Mouse (Mus musculus) kidney, postnatal 0 days (tissue): Measurements from ENCODE around the gene Pla2g4a. TPM values are rescaled to one million over a fixed set of nuclear protein-coding genes. Genes with fewer than 3 reads are reported as not detected.

Experiments
- ATAC-seq: fragments of 200-750 bp; cut with Nextera tagmentation; replicated peaks from 2 replicates; pipeline ENCODE4 v1.8.0; 2017; ENCODE audit warnings: low read depth, moderate number of reproducible peaks, moderate TSS enrichment, moderate library complexity; ENCODE audit not compliant: low FRiP score
- DNase-seq: peaks from one replicate; pipeline ENCODE4 v3.0.0-alpha.2; 2016; ENCODE audit warnings: low spot score
- H3K27ac ChIP-seq: fragments of 300-500 bp; sonication (generic); 2 replicates; pipeline ENCODE4 v1.5.1; 2014; ENCODE audit warnings: mild to moderate bottlenecking
- H3K27me3 ChIP-seq: fragments of 300-500 bp; sonication (generic); 2 replicates; pipeline ENCODE4 v1.6.1; 2014; ENCODE audit warnings: low read length, mixed read lengths; ENCODE audit not compliant: insufficient read depth
- H3K36me3 ChIP-seq: fragments of 300-500 bp; sonication (generic); 2 replicates; pipeline ENCODE4 v1.6.1; 2014; ENCODE audit warnings: low read length, mixed read lengths; ENCODE audit not compliant: insufficient read depth
- H3K4me1 ChIP-seq: fragments of 300-500 bp; sonication (generic); replicated peaks from 2 replicates; pipeline ENCODE4 v1.6.1; 2014; ENCODE audit warnings: antibody characterized with exemption, low read length, mixed read lengths; ENCODE audit not compliant: insufficient read depth
- H3K4me2 ChIP-seq: fragments of 300-500 bp; sonication (generic); 2 replicates; pipeline ENCODE4 v1.6.1; 2014; ENCODE audit warnings: mild to moderate bottlenecking, low read length, moderate library complexity, mixed read lengths
- H3K4me3 ChIP-seq: fragments of 300-500 bp; sonication (generic); replicated peaks from 2 replicates; pipeline ENCODE4 v1.5.1; 2014; ENCODE audit warnings: low read depth, low read length
- H3K9ac ChIP-seq: fragments of 300-500 bp; sonication (generic); 2 replicates; pipeline ENCODE4 v1.6.1; 2014; ENCODE audit warnings: low read depth, low read length
- H3K9me3 ChIP-seq: fragments of 300-500 bp; sonication (generic); replicated peaks from 2 replicates; pipeline ENCODE4 v1.6.1; 2016; ENCODE audit warnings: low read length, inconsistent platforms, mixed read lengths
- CTCF ChIP-seq: IDR thresholded peaks from 2 replicates; pipeline ENCODE4 v1.5.1; 2016; ENCODE audit warnings: antibody characterized with exemption, low read depth, mild to moderate bottlenecking, moderate library complexity
- WGBS: fragments of 180-500 bp; shearing (Covaris S2); extraction: QIAGEN DNeasy Blood & Tissue Kit; methylation state at CpG from one replicate; pipeline ENCODE4 v1.1.7; 2014; 5-methylcytosine and 5-hydroxymethylcytosine counted together
- polyA plus RNA-seq: library from polyadenylated mRNA; unstranded; fragments of >200 nt; fragmentation: Nextera tagmentation; extraction: Ambion mirVana; gene quantifications from 2 replicates; pipeline ENCODE4 v1.2.1, GENCODE M21; 2015

The Pla2g4a gene
- polyA plus RNA-seq, 1 experiment from 2014 or later, result 58.0 TPM

- DNase-seq (no peak), ATAC-seq (no peak)
- Histone ChIP-seq H3K4me1 (no peaks in the 10 kb centered on the region), H3K4me2 (no peak overlapping the region), H3K9me3 (no peaks in the 10 kb centered on the region), H3K27ac (no peak overlapping the region), H3K36me3 (no peaks in the 10 kb centered on the region), H3K27me3 (no peaks in the 10 kb centered on the region), H3K4me3 (no peak overlapping the region), H3K9ac (no peak overlapping the region)
- TF ChIP-seq CTCF, result no peak
- WGBS, result 84% methylated on average over 5 of the region's 5 CpGs
Observed at GRCm38 (mm10) chr1:149921325-149921724, 39.8 kb downstream of the Pla2g4a start.

DNA sequence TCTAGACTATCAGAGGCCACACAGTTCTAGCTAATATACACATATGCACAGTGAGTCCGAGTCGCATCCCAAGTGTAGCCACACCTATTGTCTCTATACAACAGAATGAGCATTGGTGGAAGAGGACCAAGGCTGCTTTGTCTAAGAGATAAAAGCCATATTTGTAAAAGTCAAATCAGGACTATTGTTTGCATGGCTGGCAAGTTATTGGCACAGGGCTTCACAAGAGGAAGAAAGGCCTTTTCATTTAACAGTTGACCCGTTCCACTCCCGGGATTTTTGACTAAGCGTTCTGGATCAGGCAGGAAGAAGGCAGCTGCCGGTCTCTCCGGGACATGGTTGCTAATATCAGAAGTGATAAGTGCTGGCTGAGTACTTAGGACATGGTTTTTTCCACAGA lies 41.8 kb downstream of the Pla2g4a start:
- Histone ChIP-seq H3K27me3 (no peaks in the 10 kb centered on the region), H3K36me3 (no peaks in the 10 kb centered on the region), H3K4me1 (no peaks in the 10 kb centered on the region), H3K27ac (no peak overlapping the region), H3K4me3 (no peak overlapping the region), H3K4me2 (no peak overlapping the region), H3K9me3 (no peaks in the 10 kb centered on the region), H3K9ac (no peak overlapping the region)
- TF ChIP-seq CTCF, result no peak
- 96% methylated on average over 7 of the region's 7 CpGs for WGBS
- ATAC-seq (no peak), DNase-seq (no peak)

DNA sequence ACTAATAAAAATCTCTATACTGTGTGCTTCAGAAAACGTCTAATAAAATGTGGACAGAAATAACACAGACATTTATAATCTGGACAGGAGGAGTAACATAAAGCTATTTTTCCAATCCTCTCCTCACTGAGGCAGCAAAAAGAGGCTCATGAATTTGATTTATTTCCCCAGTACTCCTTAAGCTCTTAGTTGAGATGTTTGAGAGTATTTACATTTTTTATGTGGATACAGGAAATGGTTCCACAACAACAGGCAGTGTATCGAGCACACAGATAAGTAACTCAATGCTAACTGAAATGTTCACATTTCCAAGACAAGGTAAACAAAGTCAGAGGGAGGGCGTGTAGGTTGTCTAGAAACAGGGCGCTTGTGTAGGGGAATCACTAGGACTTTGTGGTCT lies 48.1 kb downstream of the Pla2g4a start:
- ATAC-seq (no peak), DNase-seq (peak; percentile 86)
- H3K36me3 ChIP-seq, result no peaks in the 10 kb centered on the region
- no peak overlapping the region for H3K4me2 ChIP-seq
- no peak overlapping the region for H3K4me3 ChIP-seq
- no peaks in the 10 kb centered on the region for H3K27me3 ChIP-seq
- peak overlapping the region; percentile 36; the same call in 1 of the 2 replicates for H3K27ac ChIP-seq
- no peaks in the 10 kb centered on the region for H3K9me3 ChIP-seq
- 26% methylated on average over 4 of the region's 4 CpGs for WGBS
- H3K4me1 ChIP-seq, result 0 out of 2 replicates have a peak, but pooled peaks cover 3% of the 10 kb centered on the region
- H3K9ac ChIP-seq, result no peak overlapping the region
- TF ChIP-seq CTCF, result no peak

- TF ChIP-seq CTCF, result no peak
- no peaks in the 10 kb centered on the region for H3K36me3 ChIP-seq
- no peaks in the 10 kb centered on the region for H3K27me3 ChIP-seq
- DNase-seq, result no peak
- H3K4me1 ChIP-seq, result 0 out of 2 replicates have a peak, but pooled peaks cover 3% of the 10 kb centered on the region
- ATAC-seq, result no peak
- no peak overlapping the region for H3K4me3 ChIP-seq
- no peak overlapping the region for H3K4me2 ChIP-seq
- 68% methylated on average over 4 of the region's 4 CpGs for WGBS
- H3K27ac ChIP-seq, result no peak overlapping the region
- no peak overlapping the region for H3K9ac ChIP-seq
- H3K9me3 ChIP-seq, result no peaks in the 10 kb centered on the region
Observed at GRCm38 (mm10) chr1:149911050-149911449, 50.0 kb downstream of the Pla2g4a start.

DNA sequence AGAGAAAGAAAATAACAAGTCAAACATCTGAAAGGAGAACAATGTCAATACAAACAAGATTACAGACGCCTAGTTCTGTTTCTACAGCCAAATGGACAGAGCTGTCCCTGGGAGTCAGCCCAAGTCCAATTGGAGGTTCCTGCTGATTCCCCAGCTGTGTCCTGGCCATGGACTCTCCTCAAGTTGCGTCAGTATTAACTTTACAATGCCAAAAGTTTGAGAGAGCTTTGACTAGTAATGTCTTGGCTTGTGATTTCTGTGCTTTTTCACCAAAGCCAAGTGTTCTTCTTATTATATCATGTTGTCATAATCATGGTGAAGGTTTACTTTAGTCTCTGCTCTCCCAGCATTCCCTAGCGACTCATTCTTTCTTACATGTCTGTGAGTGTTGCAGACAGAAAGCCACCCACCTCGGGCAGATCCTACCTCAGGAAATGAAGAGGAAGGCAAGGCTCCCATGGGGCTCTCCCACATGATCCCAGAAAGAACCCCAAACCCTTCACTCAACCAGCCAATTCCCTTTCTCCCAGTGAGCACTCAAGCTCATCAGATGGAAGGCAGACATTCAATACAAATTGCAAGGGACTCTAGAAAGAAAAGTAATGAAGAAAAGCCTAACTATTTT lies 63.0 kb downstream of the Pla2g4a start:
- no peak for TF ChIP-seq CTCF
- WGBS, result 78% methylated on average over 4 of the region's 4 CpGs
- ATAC-seq (no peak), DNase-seq (no peak)
- H3K4me1 ChIP-seq, result no peaks in the 10 kb centered on the region
- H3K9me3 ChIP-seq, result no peaks in the 10 kb centered on the region
- H3K4me3 ChIP-seq, result no peak overlapping the region
- H3K36me3 ChIP-seq, result no peaks in the 10 kb centered on the region
- H3K27me3 ChIP-seq, result no peaks in the 10 kb centered on the region
- H3K27ac ChIP-seq, result no peak overlapping the region
- no peak overlapping the region for H3K9ac ChIP-seq
- H3K4me2 ChIP-seq, result no peak overlapping the region

DNA sequence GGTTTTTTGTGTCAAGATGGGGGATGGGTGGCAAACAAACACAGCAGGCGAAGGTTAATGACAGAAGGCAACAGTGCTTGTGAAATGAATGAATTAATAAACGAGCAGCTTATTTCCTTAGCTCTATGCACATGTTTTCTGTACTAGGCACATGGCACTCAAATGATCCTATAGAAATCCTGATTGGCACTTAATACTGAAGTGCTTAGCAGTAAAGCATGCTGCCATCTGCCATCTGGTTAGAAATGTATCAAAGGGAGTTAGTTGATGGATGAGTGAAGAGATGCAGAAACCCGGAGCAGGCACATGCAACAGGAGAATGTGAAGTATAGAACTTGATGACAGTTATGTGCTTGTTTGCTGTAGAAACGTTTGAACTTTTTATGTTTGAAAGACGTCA lies 64.5 kb downstream of the Pla2g4a start:
- 50% methylated on average over 5 of the region's 5 CpGs for WGBS
- no peaks in the 10 kb centered on the region for H3K9me3 ChIP-seq
- no peak for TF ChIP-seq CTCF
- no peak overlapping the region for H3K27ac ChIP-seq
- H3K4me1 ChIP-seq, result no peaks in the 10 kb centered on the region
- H3K27me3 ChIP-seq, result no peaks in the 10 kb centered on the region
- DNase-seq (no peak), ATAC-seq (no peak)
- H3K36me3 ChIP-seq, result no peaks in the 10 kb centered on the region
- no peak overlapping the region for H3K4me2 ChIP-seq
- H3K4me3 ChIP-seq, result no peak overlapping the region
- no peak overlapping the region for H3K9ac ChIP-seq

DNA sequence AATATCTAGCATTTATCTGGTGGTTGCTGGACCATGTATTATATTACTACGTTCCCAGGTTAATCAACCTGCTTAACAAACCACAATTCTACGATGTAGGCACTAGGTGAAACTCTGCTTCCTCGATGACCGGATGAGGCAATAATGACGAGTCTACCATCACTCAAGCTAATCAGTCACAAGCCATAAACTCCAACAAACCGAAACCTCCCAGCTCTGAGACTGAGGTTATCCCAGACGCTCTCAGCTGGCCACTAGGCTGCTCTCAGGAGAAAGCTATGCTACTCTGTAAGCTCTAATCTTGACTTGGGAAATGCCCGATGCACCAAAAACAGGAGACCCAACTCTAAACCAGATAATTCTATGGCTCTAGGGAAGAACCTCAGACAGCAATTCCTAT lies 66.2 kb downstream of the Pla2g4a start:
- no peaks in the 10 kb centered on the region for H3K36me3 ChIP-seq
- H3K9ac ChIP-seq, result no peak overlapping the region
- no peak overlapping the region for H3K4me2 ChIP-seq
- ATAC-seq (peak; percentile 75; the same call in 1 of the 2 replicates), DNase-seq (peak; percentile 17)
- no peak overlapping the region for H3K27ac ChIP-seq
- no peaks in the 10 kb centered on the region for H3K4me1 ChIP-seq
- H3K9me3 ChIP-seq, result no peaks in the 10 kb centered on the region
- no peaks in the 10 kb centered on the region for H3K27me3 ChIP-seq
- H3K4me3 ChIP-seq, result no peak overlapping the region
- WGBS, result 42% methylated on average over 8 of the region's 8 CpGs
- peak; percentile 2; the same call in 1 of the 2 replicates for TF ChIP-seq CTCF
